Mouse (Mus musculus): ENCODE measurements around the gene Nfam1. TPM values are rescaled to one million over a fixed set of nuclear protein-coding genes. Genes with fewer than 3 reads are reported as not detected.
A peak's percentile ranks its signal among the peaks of the same experiment; 100 is the strongest.
"Not testable (repeated sequence)": the region's sequence is repeated elsewhere in the genome, so short reads cannot be mapped to it uniquely, and the experiment has no call there.

Gene Nfam1
- polyA plus RNA-seq (2015; fragmentation: Nextera tagmentation; extraction: Ambion mirVana) = 2.0 and 2.2 TPM in 2 replicates

- peaks cover 66% of the 10 kb centered on the region for H3K4me1 ChIP-seq (replicated peaks)
- peak within 1 kb of the TSS; percentile 76 for H3K27ac ChIP-seq
- peaks cover 39% of the 10 kb centered on the region for H3K27me3 ChIP-seq
- no peaks in the 10 kb centered on the region for H3K36me3 ChIP-seq
- no peak within 1 kb of the TSS for H3K4me3 ChIP-seq
- no peaks in the 10 kb centered on the region for H3K9me3 ChIP-seq
- 31% methylated on average over 17 of the region's 17 CpGs for WGBS
- peak within 1 kb of the TSS; percentile 62 for H3K9ac ChIP-seq
- H3K4me2 ChIP-seq = peak within 1 kb of the TSS; percentile 43; the same call in 1 of the 2 replicates
- ATAC-seq (ENCODE audit: low FRiP score) = no peak
Measured at GRCm38 (mm10) chr15:83032981-83033541, at the start of gene Nfam1. TSS of gene Nfam1 (minus strand) at chr15:83033306.

GRCm38 (mm10) chr15:83075607-83076525 lies 42.8 kb upstream of the Nfam1 start:
- Histone ChIP-seq H3K27me3 (peaks cover 11% of the 10 kb centered on the region; the same call in 1 of the 2 replicates), H3K4me2 (no peak overlapping the region), H3K27ac (no peak overlapping the region), H3K36me3 (no peaks in the 10 kb centered on the region), H3K9ac (no peak overlapping the region), H3K9me3 (no peaks in the 10 kb centered on the region), H3K4me3 (no peak overlapping the region), H3K4me1 (replicated peaks) (no peaks in the 10 kb centered on the region)
- WGBS = 68% methylated on average over 27 of the region's 27 CpGs
- no peak for ATAC-seq (ENCODE audit: low FRiP score)

GRCm38 (mm10) chr15:83074179-83074578 lies 41.1 kb upstream of the Nfam1 start:
- Histone ChIP-seq H3K4me3 (no peak overlapping the region), H3K9ac (no peak overlapping the region), H3K9me3 (no peaks in the 10 kb centered on the region), H3K27me3 (peaks cover 11% of the 10 kb centered on the region; the same call in 1 of the 2 replicates), H3K27ac (no peak overlapping the region), H3K36me3 (no peaks in the 10 kb centered on the region), H3K4me1 (replicated peaks) (peaks cover 3% of the 10 kb centered on the region; the same call in 1 of the 2 replicates), H3K4me2 (no peak overlapping the region)
- no peak for ATAC-seq (ENCODE audit: low FRiP score)
- WGBS = 81% methylated on average over 4 of the region's 4 CpGs

- Histone ChIP-seq H3K4me3 (no peak overlapping the region), H3K27ac (no peak overlapping the region)
- 83% methylated on average over 5 of the region's 5 CpGs for WGBS
Measured at GRCm38 (mm10) chr15:83071752-83072151, 38.6 kb upstream of the Nfam1 start.

DNA sequence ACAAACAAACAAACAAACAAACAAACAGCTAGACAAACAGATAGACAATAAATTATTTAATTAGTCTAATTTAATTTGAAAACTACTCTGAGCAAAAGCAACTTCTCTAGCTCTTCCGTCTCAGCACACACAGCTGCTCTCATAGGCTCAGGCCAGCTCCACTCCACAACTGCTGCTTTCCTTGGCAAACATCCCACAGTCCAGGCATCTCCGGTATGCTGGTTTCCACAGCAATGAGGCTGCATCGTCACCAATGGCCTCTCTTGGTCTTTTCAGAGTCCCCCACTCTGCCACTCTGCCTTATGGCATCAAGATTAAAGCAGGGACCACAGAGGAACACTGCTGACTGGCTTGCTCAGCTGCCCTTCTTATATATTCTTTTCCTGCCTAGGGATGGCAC lies 37.8 kb upstream of the Nfam1 start:
- ATAC-seq (ENCODE audit: low FRiP score) = no peak
- WGBS = 44% methylated on average over 3 of the region's 3 CpGs
- no peak overlapping the region for H3K27ac ChIP-seq

More at GRCm38 (mm10) chr15:83071752-83072151, 38.6 kb upstream of the Nfam1 start:
- Histone ChIP-seq H3K4me1 (replicated peaks) (peaks cover 3% of the 10 kb centered on the region; the same call in 1 of the 2 replicates), H3K4me2 (no peak overlapping the region), H3K9ac (no peak overlapping the region), H3K36me3 (no peaks in the 10 kb centered on the region), H3K27me3 (peaks cover 11% of the 10 kb centered on the region; the same call in 1 of the 2 replicates), H3K9me3 (no peaks in the 10 kb centered on the region)
- no peak for ATAC-seq (ENCODE audit: low FRiP score)

GRCm38 (mm10) chr15:83068270-83068669 lies 35.2 kb upstream of the Nfam1 start:
- Histone ChIP-seq H3K27ac (no peak overlapping the region), H3K9ac (no peak overlapping the region), H3K36me3 (no peaks in the 10 kb centered on the region), H3K4me1 (replicated peaks) (peaks cover 3% of the 10 kb centered on the region; the same call in 1 of the 2 replicates), H3K9me3 (no peaks in the 10 kb centered on the region), H3K4me3 (no peak overlapping the region), H3K27me3 (no peaks in the 10 kb centered on the region), H3K4me2 (no peak overlapping the region)
- 92% methylated on average over 5 of the region's 5 CpGs for WGBS
- no peak for ATAC-seq (ENCODE audit: low FRiP score)

More for the DNA sequence above, 37.8 kb upstream of the Nfam1 start:
- Histone ChIP-seq H3K9ac (no peak overlapping the region), H3K9me3 (no peaks in the 10 kb centered on the region), H3K36me3 (no peaks in the 10 kb centered on the region), H3K4me1 (replicated peaks) (peaks cover 3% of the 10 kb centered on the region; the same call in 1 of the 2 replicates), H3K4me3 (no peak overlapping the region), H3K27me3 (0 out of 2 replicates have a peak, but pooled peaks cover 3% of the 10 kb centered on the region), H3K4me2 (no peak overlapping the region)

GRCm38 (mm10) chr15:83065543-83065942 lies 32.4 kb upstream of the Nfam1 start:
- no peak overlapping the region for H3K9ac ChIP-seq
- H3K4me3 ChIP-seq = no peak overlapping the region
- no peaks in the 10 kb centered on the region for H3K9me3 ChIP-seq
- ATAC-seq (ENCODE audit: low FRiP score) = no peak
- no peak overlapping the region for H3K27ac ChIP-seq
- no peaks in the 10 kb centered on the region for H3K36me3 ChIP-seq
- H3K27me3 ChIP-seq = peaks cover 3% of the 10 kb centered on the region; the same call in 1 of the 2 replicates
- WGBS = 64% methylated on average over 4 of the region's 4 CpGs
- peaks cover 8% of the 10 kb centered on the region for H3K4me1 ChIP-seq (replicated peaks)
- H3K4me2 ChIP-seq = no peak overlapping the region

DNA sequence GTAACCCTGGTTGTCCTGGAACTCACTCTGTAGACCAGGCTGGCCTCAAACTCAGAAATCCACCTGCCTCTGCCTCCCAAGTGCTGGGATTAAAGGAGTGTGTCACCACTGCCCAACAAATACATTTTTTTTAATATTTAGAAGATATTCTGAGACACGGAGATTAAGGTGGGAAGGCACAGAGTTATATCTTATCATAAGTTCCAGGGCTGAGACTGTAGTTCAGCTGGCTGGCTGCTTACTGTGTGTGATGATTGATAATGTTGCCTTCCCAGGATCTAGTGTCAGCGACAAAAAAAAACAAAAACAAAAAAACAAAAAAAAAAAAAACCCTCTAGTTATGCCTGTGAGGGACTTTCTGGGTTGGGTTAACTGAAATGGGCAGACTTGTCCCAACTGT lies 29.5 kb upstream of the Nfam1 start:
- H3K27me3 ChIP-seq; H3K4me2 ChIP-seq; H3K27ac ChIP-seq; H3K4me3 ChIP-seq; ATAC-seq (ENCODE audit: low FRiP score); H3K9ac ChIP-seq; H3K9me3 ChIP-seq; H3K36me3 ChIP-seq: not testable (repeated sequence)
- WGBS = 89% methylated on average over 2 of the region's 2 CpGs
- peaks cover 26% of the 10 kb centered on the region for H3K4me1 ChIP-seq (replicated peaks)

DNA sequence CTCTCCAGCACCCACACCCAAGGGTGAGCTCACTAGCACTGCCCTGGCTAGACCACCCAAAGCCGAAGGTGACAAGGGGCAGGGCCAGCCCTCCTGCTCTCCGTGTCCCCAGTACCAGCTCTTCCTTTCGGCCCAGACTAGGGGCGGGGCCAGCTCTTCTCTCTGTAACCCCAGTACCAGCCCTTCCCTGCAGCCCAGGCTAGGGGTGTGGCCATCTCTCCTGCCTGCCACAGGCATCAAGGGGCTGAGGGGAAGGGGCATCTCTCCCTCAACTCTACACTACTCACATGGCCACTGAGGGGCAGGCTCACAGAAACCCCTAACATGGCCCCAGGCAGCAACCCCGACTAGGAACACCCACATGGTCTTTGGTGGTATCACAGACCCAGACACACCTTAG lies 28.6 kb upstream of the Nfam1 start:
- Histone ChIP-seq H3K4me2 (no peak overlapping the region), H3K4me1 (replicated peaks) (peaks cover 35% of the 10 kb centered on the region), H3K27ac (no peak overlapping the region), H3K4me3 (no peak overlapping the region), H3K9me3 (no peaks in the 10 kb centered on the region), H3K27me3 (peaks cover 3% of the 10 kb centered on the region; the same call in 1 of the 2 replicates), H3K9ac (no peak overlapping the region), H3K36me3 (no peaks in the 10 kb centered on the region)
- ATAC-seq (ENCODE audit: low FRiP score) = 0 out of 2 replicates have a peak, but pooled peaks have one; percentile 22
- 12% methylated on average over 5 of the region's 5 CpGs for WGBS

- no peak overlapping the region for H3K4me2 ChIP-seq
- H3K27me3 ChIP-seq = peaks cover 3% of the 10 kb centered on the region; the same call in 1 of the 2 replicates
- ATAC-seq (ENCODE audit: low FRiP score) = no peak
- H3K4me1 ChIP-seq (replicated peaks) = peaks cover 48% of the 10 kb centered on the region
- peak overlapping the region; percentile 42 for H3K27ac ChIP-seq
- no peaks in the 10 kb centered on the region for H3K36me3 ChIP-seq
- no peak overlapping the region for H3K4me3 ChIP-seq
- no peaks in the 10 kb centered on the region for H3K9me3 ChIP-seq
- 31% methylated on average over 5 of the region's 5 CpGs for WGBS
- no peak overlapping the region for H3K9ac ChIP-seq
Measured at GRCm38 (mm10) chr15:83059233-83059660, 26.1 kb upstream of the Nfam1 start.

DNA sequence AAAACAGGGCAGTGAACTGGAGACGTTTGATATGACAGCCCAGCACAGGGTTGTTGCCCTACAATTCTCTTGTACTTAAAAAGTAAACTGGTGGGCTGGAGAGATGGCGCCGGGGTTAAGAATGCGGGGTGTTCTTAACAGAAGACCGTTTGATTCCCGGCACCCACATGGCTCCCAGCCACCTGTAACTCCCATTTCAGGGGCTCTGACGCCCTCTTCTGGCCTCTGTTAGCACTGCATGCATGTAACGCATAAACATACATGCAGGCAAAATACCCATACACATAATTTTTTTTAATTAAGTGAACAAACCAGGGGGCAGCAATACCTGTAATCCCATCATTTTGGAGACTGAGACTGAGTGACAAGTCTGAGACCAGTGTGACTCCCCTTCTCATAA lies 24.4 kb upstream of the Nfam1 start:
- H3K4me1 ChIP-seq (replicated peaks) = peaks cover 59% of the 10 kb centered on the region
- peak overlapping the region; percentile 97 for H3K27ac ChIP-seq
- H3K9ac ChIP-seq = no peak overlapping the region
- H3K4me2 ChIP-seq = no peak overlapping the region
- H3K9me3 ChIP-seq = no peaks in the 10 kb centered on the region
- H3K4me3 ChIP-seq = no peak overlapping the region
- H3K27me3 ChIP-seq = peaks cover 3% of the 10 kb centered on the region; the same call in 1 of the 2 replicates
- no peaks in the 10 kb centered on the region for H3K36me3 ChIP-seq
- 70% methylated on average over 8 of the region's 8 CpGs for WGBS
- ATAC-seq (ENCODE audit: low FRiP score) = no peak

GRCm38 (mm10) chr15:83056378-83057083 lies 23.4 kb upstream of the Nfam1 start:
- Histone ChIP-seq H3K9ac (peak overlapping the region; percentile 70), H3K36me3 (no peaks in the 10 kb centered on the region), H3K27me3 (peaks cover 5% of the 10 kb centered on the region), H3K4me3 (peak overlapping the region; percentile 37), H3K4me2 (peak overlapping the region; percentile 55), H3K9me3 (no peaks in the 10 kb centered on the region), H3K27ac (peak overlapping the region; percentile 97), H3K4me1 (replicated peaks) (peaks cover 65% of the 10 kb centered on the region)
- WGBS = under 1% methylated on average over 29 of the region's 29 CpGs
- ATAC-seq (ENCODE audit: low FRiP score) = peak; percentile 76

All from hindbrain, embryonic 13.5 days (tissue).